Mouse (Mus musculus) megakaryocyte progenitor cell, adult 5-6 weeks (primary cell): Measurements from ENCODE around the gene Gm13283. TPM values are rescaled to one million over a fixed set of nuclear protein-coding genes. Genes with fewer than 3 reads are reported as not detected.
A peak's percentile ranks its signal among the peaks of the same experiment; 100 is the strongest.
"Not testable (repeated sequence)": the region's sequence is repeated elsewhere in the genome, so short reads cannot be mapped to it uniquely, and the experiment has no call there.

Experiments
- ATAC-seq: replicated peaks from 2 replicates; pipeline ENCODE4 v1.8.0; 2016; ENCODE audit warnings: mild to moderate bottlenecking, moderate TSS enrichment, inconsistent platforms; ENCODE audit not compliant: poor library complexity
- total RNA-seq, 2 experiments: library from RNA; stranded (forward) in 1 of 2; stranded (reverse) in 1 of 2; fragments of 157-497, 149-512 nt in 1 of 2; fragments of 200-1000 nt in 1 of 2; gene quantifications; 2 replicates each; pipeline versions ENCODE4 v1.2.3 to v1.2.4; 2015 to 2017

Gm13283 gene
- not detected in 2 replicates for total RNA-seq (2015)
- 0.67 and 0.68 TPM in 2 replicates for total RNA-seq (2017)

DNA sequence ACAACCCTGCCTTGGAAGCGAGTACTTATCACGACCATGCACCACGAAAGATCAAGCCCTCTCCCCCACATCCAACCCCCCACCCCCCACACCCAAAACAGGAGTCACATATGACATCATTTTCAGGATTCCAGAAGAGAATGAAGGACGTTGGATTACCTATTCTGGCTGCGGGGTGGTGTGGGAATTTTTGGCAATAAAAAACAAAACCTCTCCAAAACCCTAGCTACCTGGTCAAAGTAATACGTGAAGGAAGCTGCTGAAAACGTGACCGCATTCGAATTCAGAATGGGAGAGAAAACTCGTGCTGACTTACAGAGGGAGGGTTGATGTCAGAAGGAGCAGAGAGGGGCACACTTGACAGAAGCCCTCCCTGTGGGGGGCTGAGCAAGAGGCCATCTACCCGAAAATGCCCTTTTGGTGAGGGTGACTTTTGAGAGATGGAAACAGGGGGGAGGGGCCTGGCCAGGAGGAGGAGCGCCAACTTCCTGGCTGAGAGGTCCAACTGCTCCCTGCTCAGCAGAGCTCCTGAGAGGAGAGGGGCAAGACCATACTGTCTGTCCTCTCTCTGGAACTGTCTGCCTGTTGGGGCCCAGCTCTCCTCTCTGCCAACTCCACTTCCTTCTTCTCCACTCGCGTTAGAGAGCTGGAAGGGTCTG is at the start of gene Gm13283:
TSS of gene Gm13283 (plus strand) at position 510 of the 659 bp plus-strand sequence.
- ATAC-seq, result not testable (repeated sequence)

DNA sequence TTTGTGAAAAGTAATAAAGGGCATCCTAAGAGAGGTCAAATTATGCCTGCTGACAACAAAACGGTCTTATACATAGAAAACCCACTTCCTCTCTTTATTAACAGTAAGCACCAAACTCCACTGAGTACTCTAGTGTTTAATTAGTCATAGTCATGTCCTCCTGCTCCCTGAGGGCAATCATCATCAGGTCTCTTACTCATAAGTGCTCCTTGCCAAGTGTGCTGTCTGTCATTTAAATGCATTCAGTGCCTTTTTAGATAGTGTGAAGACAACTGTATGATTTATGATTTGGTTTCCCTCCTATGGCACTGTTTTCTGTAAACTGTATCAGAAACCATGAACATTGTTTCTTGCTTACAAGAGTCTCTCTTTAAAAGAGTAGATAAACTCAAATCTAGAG is 45.6 kb upstream of the Gm13283 start:
- ATAC-seq, result no peak

DNA sequence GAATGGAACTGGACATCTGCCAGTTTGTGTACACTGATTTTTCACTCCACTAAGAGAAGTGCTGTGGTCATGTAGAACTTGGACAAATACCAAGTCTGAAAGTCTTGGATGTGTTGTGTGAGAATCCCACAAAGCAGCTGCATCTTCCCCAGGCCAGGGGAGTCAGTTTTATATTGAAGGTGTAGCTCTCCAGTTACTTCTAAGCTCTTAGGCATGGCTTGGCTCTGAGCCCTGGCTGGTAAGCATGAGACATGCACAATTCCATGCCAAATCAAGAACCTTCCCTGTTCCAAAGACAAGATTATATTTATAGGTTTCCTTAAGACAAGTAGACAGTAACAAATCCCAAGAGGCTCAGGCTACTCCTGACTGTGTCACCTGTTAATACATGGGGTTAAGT is 44.9 kb upstream of the Gm13283 start:
- no peak for ATAC-seq

DNA sequence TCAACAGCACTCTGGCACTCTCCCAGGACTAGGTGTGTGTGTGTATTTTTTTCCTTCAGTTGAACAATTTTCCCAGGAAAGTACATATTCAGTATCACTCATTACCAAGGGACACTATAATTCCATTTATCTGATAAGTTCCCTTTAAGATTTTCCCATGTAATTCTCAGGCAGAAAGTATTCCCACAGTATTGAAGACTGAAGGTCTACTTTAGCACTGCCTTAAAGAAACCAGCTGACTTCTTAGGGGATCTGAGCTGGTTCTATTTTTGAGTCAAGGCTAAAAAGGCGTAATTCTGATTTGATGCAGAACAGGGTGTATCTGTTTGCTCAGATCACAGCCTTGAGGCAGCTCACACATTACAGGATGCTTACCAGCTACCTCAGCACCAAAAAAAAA is 41.2 kb upstream of the Gm13283 start:
- ATAC-seq, result no peak

DNA sequence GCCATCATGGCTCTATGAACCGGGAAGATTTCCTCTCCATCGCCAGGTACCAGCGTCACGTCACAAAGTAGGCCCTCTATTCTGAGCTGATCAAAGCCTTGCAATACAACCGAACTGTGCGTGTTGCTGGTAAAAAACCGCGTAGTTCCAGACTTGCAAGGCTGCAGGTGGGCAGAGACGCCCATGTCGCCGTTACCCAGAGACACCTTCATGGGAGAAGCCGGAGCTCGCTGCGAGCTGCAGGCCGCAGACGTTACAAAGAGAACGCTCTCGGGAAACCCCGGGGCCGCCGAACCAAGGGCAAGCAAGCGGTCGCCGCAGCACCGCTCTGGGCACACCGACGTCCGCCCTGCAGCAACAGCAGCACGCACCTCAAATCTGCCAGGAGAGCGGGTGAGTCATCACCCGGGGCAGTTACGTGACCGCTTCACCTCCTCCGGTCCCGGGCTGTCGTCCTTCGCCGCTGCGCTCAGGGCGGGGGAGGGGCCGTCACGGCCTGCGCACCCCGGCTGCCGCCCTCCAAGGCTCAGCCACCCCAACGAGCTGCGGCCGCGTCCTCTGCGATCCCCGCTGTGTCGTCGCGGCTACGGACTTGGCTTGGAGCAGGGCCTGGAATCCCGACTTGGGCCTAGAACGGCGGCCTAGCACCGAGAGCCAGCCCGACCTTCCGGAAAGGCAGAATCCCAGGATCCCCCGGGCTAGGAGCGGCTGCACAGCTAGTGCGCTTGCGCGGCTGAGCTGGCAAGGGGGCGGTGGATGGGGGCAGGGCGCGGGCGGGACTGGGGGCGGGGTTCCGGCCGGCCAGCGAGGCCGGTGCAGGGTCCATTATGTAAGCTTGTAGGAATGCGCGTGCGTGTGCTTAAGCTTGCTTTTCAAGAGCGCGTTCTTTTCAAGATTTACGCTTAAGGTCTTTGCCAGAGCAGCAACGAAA is 37.9 kb upstream of the Gm13283 start, which contains the start of the genes Gm26566 and Klhl9:
TSS of gene Gm26566 (plus strand) at position 15 of the 931 bp plus-strand sequence.
TSS of gene Klhl9 (minus strand) at position 675 of the 931 bp plus-strand sequence.
- peak; percentile 81 for ATAC-seq

DNA sequence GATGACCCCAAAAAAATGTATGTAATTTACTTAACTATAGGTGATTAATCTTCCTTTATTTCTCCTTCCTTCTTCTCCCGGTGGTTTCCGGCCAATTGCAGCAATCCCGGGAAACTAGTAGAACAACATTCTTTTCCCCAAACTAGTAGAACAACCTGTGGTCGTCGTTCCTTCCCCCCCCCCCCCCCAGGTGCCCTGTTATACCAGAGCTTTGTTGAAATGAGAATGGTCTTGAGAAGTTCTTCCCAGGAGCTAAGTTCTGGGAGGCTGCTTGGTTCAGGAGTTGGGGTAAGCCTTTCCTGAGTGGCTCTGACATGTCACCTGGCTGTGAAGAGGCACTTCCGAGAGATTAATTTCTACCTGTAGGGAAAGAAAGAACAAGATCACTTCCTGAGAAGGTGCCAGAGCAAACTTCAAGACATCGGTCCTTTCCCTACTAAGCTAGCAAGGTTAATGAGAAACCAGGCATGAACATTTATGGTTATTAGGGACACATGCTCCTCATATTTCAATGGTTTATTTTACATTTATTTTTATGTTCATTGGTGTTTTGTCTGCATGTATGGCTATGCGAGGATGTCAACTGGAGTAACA is 36.3 kb upstream of the Gm13283 start:
- ATAC-seq, result no peak

DNA sequence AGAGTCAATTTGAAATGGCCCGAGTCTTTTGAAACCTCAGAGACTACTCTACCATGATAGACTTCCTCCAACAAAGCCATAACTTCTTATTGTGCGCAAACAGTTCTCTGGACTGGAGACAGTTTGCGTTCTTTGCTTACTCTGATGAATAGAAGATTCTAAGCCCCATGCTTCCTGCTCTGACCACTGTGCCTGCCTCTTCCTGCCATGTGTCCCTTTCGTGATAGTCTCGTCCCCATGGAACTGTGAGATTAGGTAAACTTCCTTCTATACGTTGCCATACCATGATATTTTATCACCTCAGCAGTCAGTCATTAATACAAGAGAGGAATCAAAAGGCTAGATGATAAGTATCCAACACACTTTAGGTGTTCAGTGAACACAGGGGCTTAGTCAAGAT is 33.2 kb upstream of the Gm13283 start:
- 0 out of 2 replicates have a peak, but pooled peaks have one; percentile 2 for ATAC-seq

DNA sequence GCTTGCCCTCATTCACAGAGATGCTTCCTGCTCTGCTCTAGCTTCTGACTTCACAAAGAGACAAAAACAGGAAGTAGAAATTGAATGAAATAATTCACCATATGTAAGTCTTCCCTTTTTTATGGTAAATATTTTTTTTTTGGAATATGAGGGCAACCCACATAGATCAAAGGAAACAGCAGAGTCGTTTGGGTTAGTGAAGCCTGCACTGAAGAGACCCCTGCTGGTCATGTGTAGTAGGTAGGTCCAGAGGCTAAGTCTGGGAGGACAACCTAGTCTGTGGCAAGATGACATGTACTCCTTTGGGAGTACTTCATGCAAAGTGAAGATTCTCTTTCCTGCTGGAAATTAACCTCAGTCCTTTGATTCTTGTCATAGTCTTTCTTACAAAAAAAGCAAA is 32.6 kb upstream of the Gm13283 start:
- peak; percentile 89 for ATAC-seq

DNA sequence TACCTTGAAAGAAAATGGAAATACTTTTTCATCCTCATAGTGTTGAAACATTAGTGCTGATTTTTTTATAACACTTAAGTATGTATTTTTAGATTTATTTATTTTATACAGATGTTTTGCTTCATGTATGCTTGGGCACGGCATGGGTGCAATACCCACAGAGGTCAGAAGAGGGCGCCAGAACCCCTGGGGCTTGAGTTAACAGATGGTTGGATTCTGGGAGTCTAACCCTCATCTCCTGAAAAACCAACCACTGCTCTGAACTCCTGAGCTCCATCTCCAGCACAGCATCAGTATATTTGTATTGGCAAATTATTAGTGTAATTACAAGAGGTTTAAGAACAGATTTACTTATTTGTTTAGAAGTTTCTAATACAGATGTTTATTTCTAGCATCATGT is 21.4 kb upstream of the Gm13283 start:
- peak; percentile 86 for ATAC-seq

DNA sequence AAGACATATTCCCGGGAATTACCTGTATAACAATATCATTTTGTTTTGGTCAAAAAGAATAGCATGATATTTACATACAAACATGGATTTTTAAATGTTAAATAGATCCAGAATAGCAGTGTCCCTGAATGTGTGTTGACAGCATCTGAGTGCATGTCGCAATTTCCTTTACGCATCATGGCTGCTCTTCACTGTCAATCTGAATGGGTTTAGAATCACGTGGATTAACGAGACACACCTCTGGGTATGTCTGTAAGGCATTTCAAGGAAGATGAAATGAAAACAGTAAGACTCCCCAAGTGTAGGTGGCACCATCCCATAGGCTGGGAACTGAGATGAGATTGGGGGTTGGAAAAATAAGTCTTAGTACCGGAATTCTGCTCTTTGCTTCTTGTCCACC is 20.9 kb upstream of the Gm13283 start:
- ATAC-seq, result peak; percentile 71

DNA sequence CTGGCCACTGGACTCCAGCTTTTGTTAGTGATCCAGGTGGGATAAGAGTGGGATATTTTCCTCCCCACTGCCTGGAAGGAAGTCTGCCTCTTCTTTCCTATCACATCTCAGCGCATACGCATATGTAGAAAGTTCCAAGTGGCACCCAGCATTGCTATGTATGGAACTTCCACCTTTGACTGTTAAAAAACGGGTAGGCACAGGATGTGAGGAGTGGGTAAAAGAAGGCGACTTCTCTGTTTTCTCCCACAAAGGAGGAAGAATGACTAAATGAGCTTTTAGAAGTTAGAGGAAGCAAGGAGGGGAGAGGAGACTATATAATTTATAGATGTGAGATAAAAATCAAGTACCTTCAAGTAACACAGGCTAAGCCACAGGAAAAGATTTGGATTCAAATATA is 18.5 kb upstream of the Gm13283 start:
- peak; percentile 61 for ATAC-seq

DNA sequence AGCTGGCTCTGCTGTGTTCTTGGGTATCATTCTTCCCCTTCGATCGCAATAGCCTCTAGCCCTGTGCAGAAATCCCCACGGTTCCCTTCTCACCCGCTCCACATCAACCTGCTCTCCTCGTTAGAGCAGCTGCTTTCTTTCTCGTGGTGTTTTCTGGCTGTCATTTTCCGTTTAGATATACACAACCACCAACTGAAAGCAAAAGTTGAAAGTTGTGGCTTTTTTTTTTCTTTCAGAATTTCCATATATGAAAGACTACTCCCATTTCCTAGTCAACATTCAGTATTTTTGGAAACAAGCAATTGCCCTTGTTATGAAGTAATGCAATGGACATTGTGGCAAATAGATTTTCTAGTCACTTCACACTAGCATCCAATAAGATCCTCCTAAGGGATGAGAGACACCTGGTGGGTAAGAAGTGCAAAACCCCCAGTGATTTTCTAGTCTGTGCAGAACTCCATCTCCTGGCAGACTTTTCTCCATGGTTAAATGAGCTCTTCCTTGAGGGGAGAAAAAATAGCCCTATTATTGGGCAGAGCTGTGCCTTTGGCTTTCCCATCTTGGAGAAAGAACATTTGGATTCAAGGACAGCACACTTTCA is 17.0 kb upstream of the Gm13283 start:
- peak; percentile 18; the same call in 1 of the 2 replicates for ATAC-seq

DNA sequence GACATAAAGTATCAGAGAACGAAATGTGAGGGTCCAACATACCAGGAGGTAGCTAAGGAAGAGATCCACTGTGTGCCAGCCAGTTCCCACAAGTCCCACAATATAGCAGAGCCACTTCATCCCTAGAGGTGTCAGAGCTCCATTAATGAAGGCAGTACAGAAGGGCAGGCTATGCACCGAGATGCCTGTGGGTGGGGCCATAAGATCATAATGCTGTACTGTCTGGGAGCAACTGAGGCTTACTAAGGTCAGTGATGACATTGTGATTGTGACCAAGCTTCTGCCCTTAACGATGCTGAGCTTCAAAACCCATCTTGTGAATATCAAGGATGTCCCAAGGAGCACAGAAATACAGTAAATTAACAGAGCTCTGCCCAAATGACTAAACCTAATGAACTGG is 15.7 kb upstream of the Gm13283 start:
- no peak for ATAC-seq

DNA sequence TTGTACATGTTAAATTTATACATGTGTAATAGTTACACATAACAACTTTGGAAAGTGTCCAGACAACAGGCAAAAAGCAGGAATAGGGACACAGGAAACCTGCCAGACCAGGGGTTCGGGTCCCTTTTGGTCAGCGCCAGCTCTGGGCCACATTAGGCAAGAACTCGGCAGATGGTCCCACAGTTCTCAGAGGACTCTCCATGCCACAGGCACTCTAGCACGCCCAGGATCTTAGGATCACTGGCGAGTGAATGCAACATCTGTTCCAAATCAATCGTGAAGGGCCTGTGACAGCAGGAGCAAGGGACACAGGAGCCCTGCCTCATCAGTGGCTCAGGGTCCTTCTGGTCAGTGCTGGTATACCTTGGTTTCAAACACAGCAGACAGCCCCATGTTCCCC is 10.0 kb upstream of the Gm13283 start:
- ATAC-seq, result no peak

DNA sequence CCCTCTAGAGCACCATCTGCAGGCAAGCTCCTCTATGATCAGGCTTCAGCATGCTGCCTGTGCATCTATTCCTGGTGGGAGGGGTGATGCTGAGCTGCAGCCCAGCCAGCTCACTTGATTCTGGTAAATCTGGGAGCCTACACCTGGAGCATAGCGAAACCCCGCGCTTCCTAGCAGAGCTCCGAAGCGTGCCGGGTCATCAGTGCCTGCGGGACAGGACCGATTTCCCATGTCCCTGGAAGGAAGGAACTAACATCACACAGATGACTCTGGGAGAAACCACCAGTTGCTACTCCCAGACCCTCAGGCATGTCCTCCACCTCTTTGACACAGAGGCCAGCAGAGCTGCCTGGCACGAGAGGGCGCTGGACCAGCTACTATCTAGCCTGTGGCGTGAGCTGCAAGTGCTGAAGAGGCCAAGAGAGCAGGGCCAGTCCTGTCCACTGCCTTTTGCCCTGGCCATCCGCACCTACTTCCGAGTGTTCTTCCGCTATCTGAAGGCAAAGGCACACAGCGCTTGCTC is 5.0 kb upstream of the Gm13283 start, which contains the start of gene Gm13271:
TSS of gene Gm13271 (plus strand) at position 51 of the 523 bp plus-strand sequence.
- peak; percentile 56; the same call in 1 of the 2 replicates for ATAC-seq

DNA sequence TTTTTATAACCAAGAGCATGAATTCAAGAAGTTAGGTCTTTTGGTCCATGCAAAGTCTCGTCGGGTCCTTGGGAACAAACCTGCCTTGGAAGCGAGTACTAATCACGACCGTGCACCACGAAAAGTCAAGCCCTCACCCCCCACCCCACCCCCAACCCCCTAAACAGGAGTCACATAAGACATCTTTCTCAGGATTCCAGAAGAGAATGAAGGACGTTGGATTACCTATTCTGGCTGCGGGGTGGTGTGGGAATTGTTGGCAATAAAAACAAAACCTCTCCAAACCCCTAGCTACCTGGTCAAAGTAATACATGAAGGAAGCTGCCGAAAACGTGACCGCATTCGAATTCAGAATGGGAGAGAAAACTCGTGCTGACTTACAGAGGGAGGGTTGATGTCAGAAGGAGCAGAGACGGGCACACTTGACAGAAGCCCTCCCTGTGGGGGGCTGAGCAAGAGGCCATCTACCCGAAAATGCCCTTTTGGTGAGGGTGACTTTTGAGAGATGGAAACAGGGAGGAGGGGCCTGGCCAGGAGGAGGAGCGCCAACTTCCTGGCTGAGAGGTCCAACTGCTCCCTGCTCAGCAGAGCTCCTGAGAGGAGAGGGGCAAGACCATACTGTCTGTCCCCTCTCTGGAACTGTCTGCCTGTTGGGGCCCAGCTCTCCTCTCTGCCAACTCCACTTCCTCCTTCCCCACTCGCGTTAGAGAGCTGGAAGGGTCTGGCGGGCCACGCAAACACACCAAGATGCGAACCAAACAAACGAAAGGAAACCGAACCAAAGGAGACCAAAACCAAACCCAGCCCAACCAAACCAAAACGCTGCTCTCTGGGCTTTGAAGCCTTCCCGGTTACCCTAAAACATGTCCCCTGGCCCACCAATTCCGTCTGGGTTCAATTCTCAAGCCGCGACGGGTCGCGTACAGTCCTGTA is 3.1 kb upstream of the Gm13283 start:
- not testable (repeated sequence) for ATAC-seq

DNA sequence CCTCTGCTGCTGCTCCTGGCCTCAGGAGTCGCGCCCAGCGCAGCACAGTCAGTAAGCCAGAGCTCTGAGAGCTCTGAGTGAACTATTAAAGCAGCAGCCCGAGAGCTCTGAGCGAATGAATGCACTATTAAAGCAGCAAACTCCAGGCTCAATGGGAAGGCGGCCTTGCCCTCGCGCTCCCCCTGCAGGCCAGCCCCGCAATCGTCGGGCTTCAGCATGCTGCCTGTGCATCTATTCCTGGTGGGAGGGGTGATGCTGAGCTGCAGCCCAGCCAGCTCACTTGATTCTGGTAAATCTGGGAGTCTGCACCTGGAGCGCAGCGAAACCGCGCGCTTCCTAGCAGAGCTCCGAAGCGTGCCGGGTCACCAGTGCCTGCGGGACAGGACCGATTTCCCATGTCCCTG is 2.3 kb upstream of the Gm13283 start:
- ATAC-seq, result peak; percentile 100

DNA sequence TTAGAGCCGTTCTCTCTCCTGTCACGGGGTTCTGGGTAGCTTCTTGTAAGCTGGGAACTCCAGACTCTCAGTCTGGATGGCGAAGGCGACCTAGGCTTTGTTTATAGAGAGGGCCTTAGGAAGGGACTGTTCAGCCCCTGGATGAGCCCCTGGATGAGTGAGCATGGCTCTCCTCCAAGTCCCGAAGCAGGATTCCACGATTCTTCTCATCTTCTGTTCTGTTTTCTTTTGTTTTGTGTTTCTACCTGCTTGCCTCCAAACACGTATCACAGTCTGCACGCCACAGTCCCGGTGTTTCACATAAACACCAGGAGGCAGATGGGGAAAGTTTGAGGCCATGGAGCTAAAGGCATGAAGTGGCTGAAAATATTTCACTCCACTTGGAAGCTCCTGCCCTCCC is 1.2 kb upstream of the Gm13283 start:
- ATAC-seq, result not testable (repeated sequence)

DNA sequence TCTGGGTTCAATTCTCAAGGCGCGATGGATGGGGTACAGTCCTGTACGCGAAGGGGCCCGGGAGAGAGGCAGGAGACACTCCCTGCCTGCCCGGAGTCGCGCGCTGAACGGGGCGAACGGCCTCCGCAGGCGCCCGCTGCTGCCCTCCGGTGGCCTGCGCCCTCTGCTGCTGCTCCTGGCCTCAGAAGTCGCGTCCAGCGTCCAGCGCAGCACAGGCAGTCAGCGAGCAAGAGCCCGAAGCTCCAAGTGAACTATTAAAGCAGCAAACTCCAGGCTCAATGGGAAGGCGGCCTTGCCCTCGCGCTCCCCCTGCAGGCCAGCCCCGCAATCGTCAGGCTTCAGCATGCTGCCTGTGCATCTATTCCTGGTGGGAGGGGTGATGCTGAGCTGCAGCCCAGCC is 512 bp downstream of the Gm13283 start:
- not testable (repeated sequence) for ATAC-seq
